Mouse (Mus musculus) myocyte (in vitro differentiated cells): ENCODE data around the gene Notch2. TPM values are rescaled to one million over a fixed set of nuclear protein-coding genes. Genes with fewer than 3 reads are reported as not detected.
"Not testable (repeated sequence)": the region's sequence is repeated elsewhere in the genome, so short reads cannot be mapped to it uniquely, and the experiment has no call there.

Source experiments
- H3K27me3 ChIP-seq: one replicate; pipeline ENCODE4 v1.6.1; 2011; ENCODE audit not compliant: control insufficient read depth, insufficient read depth, insufficient read length
- H3K36me3 ChIP-seq: one replicate; pipeline ENCODE4 v1.6.1; 2011; ENCODE audit not compliant: control insufficient read depth, insufficient read depth
- H3K4me2 ChIP-seq: one replicate; pipeline ENCODE4 v1.6.1; 2011; ENCODE audit warnings: low read depth, control low read depth
- H3K4me3 ChIP-seq: one replicate; pipeline ENCODE4 v1.5.1; 2011; ENCODE audit warnings: mild to moderate bottlenecking, control low read depth, moderate library complexity
- H3K79me2 ChIP-seq: one replicate; pipeline ENCODE4 v1.6.1; 2011; ENCODE audit not compliant: control insufficient read depth, insufficient read depth
- H3ac ChIP-seq: one replicate; pipeline ENCODE4 v1.6.1; 2011; ENCODE audit not compliant: control insufficient read depth, insufficient read length
- CEBPB ChIP-seq: IDR thresholded peaks from 2 replicates; pipeline ENCODE4 v1.6.1; 2011; ENCODE audit warnings: mild to moderate bottlenecking, moderate library complexity; ENCODE audit not compliant: poor library complexity, insufficient read depth, severe bottlenecking
- E2F4 ChIP-seq: IDR thresholded peaks from one replicate; pipeline ENCODE4 v1.6.1; 2011; ENCODE audit warnings: mild to moderate bottlenecking, control low read depth, moderate library complexity; ENCODE audit not compliant: insufficient read depth
- MYOD1 ChIP-seq, 3 experiments: IDR thresholded peaks; one replicate each; pipeline ENCODE4 v1.6.1; 2011; ENCODE audit warnings: control low read depth in 2 of 3, low read depth in 2 of 3, mild to moderate bottlenecking in 2 of 3, moderate library complexity in 1 of 3; ENCODE audit not compliant: insufficient read length in 2 of 3, control insufficient read depth in 1 of 3
- MYOG ChIP-seq, 3 experiments: IDR thresholded peaks; one replicate each; pipeline ENCODE4 v1.6.1; 2011; ENCODE audit warnings: control low read depth in 2 of 3, low read depth in 2 of 3, mild to moderate bottlenecking in 2 of 3; ENCODE audit not compliant: insufficient read length in 2 of 3, control insufficient read depth in 1 of 3, insufficient read depth in 1 of 3
- POLR2A ChIP-seq: IDR thresholded peaks from one replicate; pipeline ENCODE4 v1.6.1; 2011; ENCODE audit warnings: low read depth, mild to moderate bottlenecking, control low read depth, moderate library complexity; ENCODE audit not compliant: insufficient read length
- POLR2AphosphoS2 ChIP-seq: IDR thresholded peaks from one replicate; pipeline ENCODE4 v1.6.1; 2011; ENCODE audit warnings: low read depth, control low read depth; ENCODE audit not compliant: insufficient read length
- REST ChIP-seq: IDR thresholded peaks from one replicate; pipeline ENCODE4 v1.6.1; 2011; ENCODE audit warnings: mild to moderate bottlenecking, control low read depth, moderate library complexity; ENCODE audit not compliant: insufficient read depth, insufficient read length
- TCF12 ChIP-seq: IDR thresholded peaks from one replicate; pipeline ENCODE4 v1.6.1; 2011; ENCODE audit warnings: mild to moderate bottlenecking, control low read depth; ENCODE audit not compliant: poor library complexity, insufficient read depth, severe bottlenecking
- TCF3 ChIP-seq: IDR thresholded peaks from one replicate; pipeline ENCODE4 v1.6.1; 2011; ENCODE audit warnings: low read depth, control low read depth; ENCODE audit not compliant: insufficient read length
- USF1 ChIP-seq: IDR thresholded peaks from one replicate; pipeline ENCODE4 v1.6.1; 2011; ENCODE audit warnings: low read depth, mild to moderate bottlenecking, control low read depth, moderate library complexity
- polyA plus RNA-seq: library from polyadenylated mRNA; unstranded; fragments of >200 nt; fragmentation: generic; extraction: Trizol; gene quantifications from one replicate; pipeline ENCODE4 v1.2.1, GENCODE M21; 2012; ENCODE audit warnings: missing spikeins

Gene Notch2
- polyA plus RNA-seq, 1 experiment, result 15.1 TPM

- no peaks in the 10 kb centered on the region for H3K36me3 ChIP-seq
- no peaks in the 10 kb centered on the region for H3K27me3 ChIP-seq
- peaks cover 84% of the 10 kb centered on the region for H3K79me2 ChIP-seq
- H3ac ChIP-seq, result no peak overlapping the region
- H3K4me2 ChIP-seq, result no peak overlapping the region
- TF ChIP-seq REST (no peak), TCF12 (no peak), MYOG (IDR thresholded peaks at IDR 0.05; ENCODE audit: control insufficient read depth in 1 of 3, insufficient read depth in 1 of 3, insufficient read length in 2 of 3, low read depth in 2 of 3) (no peak), POLR2AphosphoS2 (no peak)
- no peak overlapping the region for H3K4me3 ChIP-seq
Observed at GRCm38 (mm10) chr3:98045465-98046148, 32.3 kb downstream of the Notch2 start.

- Histone ChIP-seq H3K79me2 (peaks cover 84% of the 10 kb centered on the region), H3K4me2 (no peak overlapping the region), H3K4me3 (no peak overlapping the region), H3K36me3 (no peaks in the 10 kb centered on the region), H3ac (no peak overlapping the region), H3K27me3 (no peaks in the 10 kb centered on the region)
- TF ChIP-seq TCF3 (no peak), CEBPB (no peak), POLR2A (no peak), REST (no peak), POLR2AphosphoS2 (no peak), E2F4 (no peak), MYOG (IDR thresholded peaks at IDR 0.05; ENCODE audit: control insufficient read depth in 1 of 3, insufficient read depth in 1 of 3, insufficient read length in 2 of 3, low read depth in 2 of 3) (peak; percentile 53 to 94 (median 77)), MYOD1 (IDR thresholded peaks at IDR 0.05; ENCODE audit: control insufficient read depth in 1 of 3, insufficient read length in 2 of 3, low read depth in 2 of 3) (peak in 2 of 3 experiments; percentile 73 to 88)
Observed at GRCm38 (mm10) chr3:98046305-98046704, 33.0 kb downstream of the Notch2 start.

- peaks cover 93% of the 10 kb centered on the region for H3K79me2 ChIP-seq
- no peak overlapping the region for H3ac ChIP-seq
- H3K4me2 ChIP-seq, result no peak overlapping the region
- no peak for TF ChIP-seq TCF3
- TF ChIP-seq POLR2A, result no peak
- no peak for TF ChIP-seq REST
- no peak for TF ChIP-seq USF1
- no peak for TF ChIP-seq E2F4
- no peak for TF ChIP-seq CEBPB
- no peak for TF ChIP-seq MYOG (IDR thresholded peaks at IDR 0.05; ENCODE audit: control insufficient read depth in 1 of 3, insufficient read depth in 1 of 3, insufficient read length in 2 of 3, low read depth in 2 of 3)
- no peak for TF ChIP-seq MYOD1 (IDR thresholded peaks at IDR 0.05; ENCODE audit: control insufficient read depth in 1 of 3, insufficient read length in 2 of 3, low read depth in 2 of 3)
- H3K27me3 ChIP-seq, result no peaks in the 10 kb centered on the region
- no peak overlapping the region for H3K4me3 ChIP-seq
- no peaks in the 10 kb centered on the region for H3K36me3 ChIP-seq
Observed at GRCm38 (mm10) chr3:98049671-98050070, 36.3 kb downstream of the Notch2 start.

- H3K27me3 ChIP-seq, H3ac ChIP-seq, H3K36me3 ChIP-seq, H3K4me3 ChIP-seq, H3K4me2 ChIP-seq: not testable (repeated sequence)
- H3K79me2 ChIP-seq, result peaks cover 93% of the 10 kb centered on the region
Observed at GRCm38 (mm10) chr3:98050086-98050485, 36.8 kb downstream of the Notch2 start.

- no peaks in the 10 kb centered on the region for H3K27me3 ChIP-seq
- no peaks in the 10 kb centered on the region for H3K36me3 ChIP-seq
- H3K79me2 ChIP-seq, result peaks cover 86% of the 10 kb centered on the region
- no peak overlapping the region for H3K4me3 ChIP-seq
- no peak overlapping the region for H3K4me2 ChIP-seq
- no peak overlapping the region for H3ac ChIP-seq
- no peak for TF ChIP-seq TCF12
Observed at GRCm38 (mm10) chr3:98050492-98051406, 37.4 kb downstream of the Notch2 start.
